ENCODE assay signal across 16 mouse cellular contexts in genomic region chr2:126795708-126796107, GRCm38 (mm10). TPM values are rescaled to one million over a fixed set of nuclear protein-coding genes. Genes with fewer than 3 reads are reported as not detected.
DNase-seq lines count a peak whose midpoint lies in the region; ATAC-seq and TF ChIP-seq lines count a peak whose summit lies in the region.
"Had no signal": no experiment of that assay in that cellular context is flagged by ENCODE, and none has a peak within 500 bp of the region (broad histone marks: within the 10 kb centered on the region; RNA-seq: fewer than 3 reads in every experiment).

No protein-coding gene starts in this region.

- no peak overlapping the region for H3K9ac ChIP-seq in hindbrain, postnatal 0 days (replicated peaks; ENCODE audit: low read length)
- H3K9ac ChIP-seq in hindbrain, embryonic 13.5 days: no peak overlapping the region
- H3K9ac ChIP-seq: embryonic facial prominence, embryonic 12.5 days; intestine, embryonic 15.5 days; neural tube, embryonic 13.5 days had no signal

- peak; percentile 49 for TF ChIP-seq CTCF in hindbrain, postnatal 0 days (IDR thresholded peaks at IDR 0.05; ENCODE audit: low read depth)

- H3K4me1 ChIP-seq in hindbrain, postnatal 0 days (ENCODE audit: insufficient read depth, low read length): no peaks in the 10 kb centered on the region
- H3K4me1 ChIP-seq in hindbrain, embryonic 13.5 days (replicated peaks): no peaks in the 10 kb centered on the region
- H3K4me1 ChIP-seq: embryonic facial prominence, embryonic 12.5 days; forebrain, embryonic 10.5 days; intestine, embryonic 15.5 days; neural tube, embryonic 13.5 days had no signal

- no peak for ATAC-seq in hindbrain, postnatal 0 days
- ATAC-seq in hindbrain, embryonic 13.5 days (ENCODE audit: low FRiP score): no peak
- ATAC-seq in erythroblast, adult 5-6 weeks (replicated peaks; ENCODE audit: low FRiP score, poor library complexity, severe bottlenecking): peak; percentile 43; the same call in 1 of the 2 replicates
- ATAC-seq: intestine, embryonic 15.5 days had no signal

- intact Hi-C loops in left cerebral cortex, postnatal 14 days (cut with DNase I): loop anchor here (5.0 to 10.0 kb wide), 2 partner anchors 38 to 201 kb away; no protein-coding TSS in a partner anchor

- H3K4me2 ChIP-seq in hindbrain, postnatal 0 days (ENCODE audit: low read depth, low read length): no peak overlapping the region
- no peak overlapping the region for H3K4me2 ChIP-seq in hindbrain, embryonic 13.5 days
- H3K4me2 ChIP-seq: embryonic facial prominence, embryonic 12.5 days; intestine, embryonic 15.5 days; neural tube, embryonic 13.5 days had no signal

- peaks cover 50% of the 10 kb centered on the region for H3K36me3 ChIP-seq in hindbrain, postnatal 0 days (ENCODE audit: insufficient read depth, low read length)
- H3K36me3 ChIP-seq in hindbrain, embryonic 13.5 days: peaks cover 71% of the 10 kb centered on the region

- H3K27ac ChIP-seq in hindbrain, postnatal 0 days: no peak overlapping the region
- H3K27ac ChIP-seq in hindbrain, embryonic 13.5 days: no peak overlapping the region
- H3K27ac ChIP-seq: embryonic facial prominence, embryonic 12.5 days; forebrain, embryonic 10.5 days; intestine, embryonic 15.5 days; macrophage; neural tube, embryonic 13.5 days had no signal

- no peaks in the 10 kb centered on the region for H3K9me3 ChIP-seq in hindbrain, postnatal 0 days (ENCODE audit: low read length)
- H3K9me3 ChIP-seq in hindbrain, embryonic 13.5 days: no peaks in the 10 kb centered on the region
- H3K9me3 ChIP-seq: embryonic facial prominence, embryonic 12.5 days; forebrain, embryonic 10.5 days; intestine, embryonic 15.5 days; neural tube, embryonic 13.5 days had no signal

- DNase-seq in hindbrain, postnatal 0 days (ENCODE audit: low spot score): no peak
- DNase-seq in lung, postnatal 36 days: peak; percentile 5
- DNase-seq in lung, postnatal 10 days: no peak
- DNase-seq in NIH3T3 (ENCODE audit: low read depth): peak; percentile 18
- DNase-seq in urinary bladder, postnatal 10 days (ENCODE audit: low spot score): no peak
- no peak for DNase-seq in left cerebral cortex, postnatal 14 days (ENCODE audit: low spot score in 2 of 2)
- DNase-seq: heart, postnatal 4 days; kidney, postnatal 4 days; thymus, postnatal 36 days had no signal

- H3K27me3 ChIP-seq in hindbrain, postnatal 0 days (ENCODE audit: insufficient read depth, low read length): no peaks in the 10 kb centered on the region
- no peaks in the 10 kb centered on the region for H3K27me3 ChIP-seq in hindbrain, embryonic 13.5 days
- H3K27me3 ChIP-seq: embryonic facial prominence, embryonic 12.5 days; intestine, embryonic 15.5 days; neural tube, embryonic 13.5 days had no signal

- no peak overlapping the region for H3K4me3 ChIP-seq in hindbrain, postnatal 0 days (ENCODE audit: low read length)
- H3K4me3 ChIP-seq in hindbrain, embryonic 13.5 days: no peak overlapping the region
- H3K4me3 ChIP-seq: embryonic facial prominence, embryonic 12.5 days; forebrain, embryonic 10.5 days; intestine, embryonic 15.5 days; neural tube, embryonic 13.5 days had no signal

- WGBS in hindbrain, postnatal 0 days: 84% methylated on average over 3 of the region's 3 CpGs
- WGBS in hindbrain, embryonic 13.5 days: 94% methylated on average over 3 of the region's 3 CpGs

RNA-seq across cellular contexts. Expression of gene Usp50, which starts 12.4 kb away (rescaled TPM):
- 0.10 and 0.47 TPM in 2 replicates for total RNA-seq in hindbrain, postnatal 0 days (2014; rRNA removed)
- 2.1 TPM in 2 replicates for polyA plus RNA-seq in hindbrain, postnatal 0 days (2015; fragmentation: Nextera tagmentation; extraction: Ambion mirVana)
- 2.9 and 3.4 TPM in 2 replicates for polyA plus RNA-seq in hindbrain, embryonic 13.5 days (2015; fragmentation: Nextera tagmentation; extraction: Ambion mirVana)
- total RNA-seq in erythroblast, adult 5-6 weeks (2015; ENCODE audit: low replicate concordance): 0.77 TPM in 1 of 2 replicates, not detected in the other
- total RNA-seq in erythroblast, adult 5-6 weeks (2017; ENCODE audit: low replicate concordance): 0.42 TPM in 1 of 2 replicates, not detected in the other
- total RNA-seq in left cerebral cortex, postnatal 14 days (2021): under 1 TPM in 1 of 2 experiments, not detected in 1; 0.38 TPM
- total RNA-seq: heart, postnatal 4 days had no signal
- polyA plus RNA-seq: macrophage had no signal

Comparison
In these comparisons a context has a peak if more than half of its experiments do, and no peak if none do; other contexts are left out.
1. DNase-seq: peak in lung, postnatal 36 days (single experiment) and NIH3T3 (single experiment); none in hindbrain, postnatal 0 days (single experiment), lung, postnatal 10 days (single experiment), urinary bladder, postnatal 10 days (single experiment) and left cerebral cortex, postnatal 14 days (0 of 2).